Mouse (Mus musculus): ENCODE data around the gene Eef2k. TPM values are rescaled to one million over a fixed set of nuclear protein-coding genes. Genes with fewer than 3 reads are reported as not detected.
A peak's percentile ranks its signal among the peaks of the same experiment; 100 is the strongest.
"Not testable (repeated sequence)": the region's sequence is repeated elsewhere in the genome, so short reads cannot be mapped to it uniquely, and the experiment has no call there.

Gene Eef2k
- polyA plus RNA-seq, 1 experiment from 2014 or later = 9.1 TPM

- DNase-seq (ENCODE audit: low spot score) = no peak
- 60% methylated on average over 8 of the region's 8 CpGs for WGBS
- H3K27ac ChIP-seq (ENCODE audit: low read depth, low read length) = no peak overlapping the region
- H3K9me3 ChIP-seq (replicated peaks; ENCODE audit: control insufficient read depth, low read length) = no peaks in the 10 kb centered on the region
- no peak overlapping the region for H3K4me2 ChIP-seq (ENCODE audit: low read length)
- H3K4me1 ChIP-seq (ENCODE audit: control insufficient read depth, insufficient read depth, low read length) = no peaks in the 10 kb centered on the region
- H3K4me3 ChIP-seq (ENCODE audit: low read depth, low read length) = no peak overlapping the region
- H3K9ac ChIP-seq (ENCODE audit: low read length) = no peak overlapping the region
- ATAC-seq = no peak
- peaks cover 12% of the 10 kb centered on the region for H3K36me3 ChIP-seq (ENCODE audit: control insufficient read depth, insufficient read depth, low read length)
- no peaks in the 10 kb centered on the region for H3K27me3 ChIP-seq (replicated peaks; ENCODE audit: control insufficient read depth, insufficient read depth, low read length)
Measured at GRCm38 (mm10) chr7:120901701-120902100, 59.1 kb downstream of the Eef2k start.

- ATAC-seq = no peak
Measured at GRCm38 (mm10) chr7:120902931-120903330, 60.3 kb downstream of the Eef2k start.

GRCm38 (mm10) chr7:120910172-120910571 lies 67.5 kb downstream of the Eef2k start:
- not testable (repeated sequence) for H3K4me3 ChIP-seq (ENCODE audit: low read depth, low read length); H3K9me3 ChIP-seq (replicated peaks; ENCODE audit: control insufficient read depth, low read length); DNase-seq (ENCODE audit: low spot score); H3K27ac ChIP-seq (ENCODE audit: low read depth, low read length); ATAC-seq; H3K4me1 ChIP-seq (ENCODE audit: control insufficient read depth, insufficient read depth, low read length); H3K4me2 ChIP-seq (ENCODE audit: low read length); H3K27me3 ChIP-seq (replicated peaks; ENCODE audit: control insufficient read depth, insufficient read depth, low read length); H3K9ac ChIP-seq (ENCODE audit: low read length); H3K36me3 ChIP-seq (ENCODE audit: control insufficient read depth, insufficient read depth, low read length)
- 77% methylated on average over 3 of the region's 3 CpGs for WGBS

More at GRCm38 (mm10) chr7:120902931-120903330, 60.3 kb downstream of the Eef2k start:
- DNase-seq (ENCODE audit: low spot score) = peak; percentile 20
- peak overlapping the region; percentile 39; the same call in 1 of the 2 replicates for H3K27ac ChIP-seq (ENCODE audit: low read depth, low read length)
- H3K9me3 ChIP-seq (replicated peaks; ENCODE audit: control insufficient read depth, low read length) = no peaks in the 10 kb centered on the region
- H3K9ac ChIP-seq (ENCODE audit: low read length) = no peak overlapping the region
- H3K36me3 ChIP-seq (ENCODE audit: control insufficient read depth, insufficient read depth, low read length) = peaks cover 12% of the 10 kb centered on the region
- H3K4me3 ChIP-seq (ENCODE audit: low read depth, low read length) = no peak overlapping the region
- H3K27me3 ChIP-seq (replicated peaks; ENCODE audit: control insufficient read depth, insufficient read depth, low read length) = no peaks in the 10 kb centered on the region
- 49% methylated on average over 3 of the region's 3 CpGs for WGBS
- no peaks in the 10 kb centered on the region for H3K4me1 ChIP-seq (ENCODE audit: control insufficient read depth, insufficient read depth, low read length)
- H3K4me2 ChIP-seq (ENCODE audit: low read length) = no peak overlapping the region

- not testable (repeated sequence) for DNase-seq (ENCODE audit: low spot score); H3K4me2 ChIP-seq (ENCODE audit: low read length); H3K4me1 ChIP-seq (ENCODE audit: control insufficient read depth, insufficient read depth, low read length); H3K4me3 ChIP-seq (ENCODE audit: low read depth, low read length); H3K9me3 ChIP-seq (replicated peaks; ENCODE audit: control insufficient read depth, low read length); ATAC-seq; H3K9ac ChIP-seq (ENCODE audit: low read length); H3K27ac ChIP-seq (ENCODE audit: low read depth, low read length); H3K27me3 ChIP-seq (replicated peaks; ENCODE audit: control insufficient read depth, insufficient read depth, low read length); H3K36me3 ChIP-seq (ENCODE audit: control insufficient read depth, insufficient read depth, low read length)
- 93% methylated on average over 6 of the region's 6 CpGs for WGBS
Measured at GRCm38 (mm10) chr7:120911268-120911667, 68.6 kb downstream of the Eef2k start.

- no peak for ATAC-seq
- H3K4me3 ChIP-seq (ENCODE audit: low read depth, low read length) = no peak overlapping the region
- no peaks in the 10 kb centered on the region for H3K9me3 ChIP-seq (replicated peaks; ENCODE audit: control insufficient read depth, low read length)
- 35% methylated on average over 1 of the region's 1 CpGs for WGBS
- no peak overlapping the region for H3K9ac ChIP-seq (ENCODE audit: low read length)
- no peaks in the 10 kb centered on the region for H3K27me3 ChIP-seq (replicated peaks; ENCODE audit: control insufficient read depth, insufficient read depth, low read length)
- no peaks in the 10 kb centered on the region for H3K36me3 ChIP-seq (ENCODE audit: control insufficient read depth, insufficient read depth, low read length)
- H3K27ac ChIP-seq (ENCODE audit: low read depth, low read length) = no peak overlapping the region
- DNase-seq (ENCODE audit: low spot score) = peak; percentile 11
- no peak overlapping the region for H3K4me2 ChIP-seq (ENCODE audit: low read length)
- no peaks in the 10 kb centered on the region for H3K4me1 ChIP-seq (ENCODE audit: control insufficient read depth, insufficient read depth, low read length)
Measured at GRCm38 (mm10) chr7:120913332-120913731, 70.7 kb downstream of the Eef2k start.

- no peaks in the 10 kb centered on the region for H3K36me3 ChIP-seq (ENCODE audit: control insufficient read depth, insufficient read depth, low read length)
- no peak overlapping the region for H3K4me2 ChIP-seq (ENCODE audit: low read length)
- 25% methylated on average over 11 of the region's 11 CpGs for WGBS
- ATAC-seq = no peak
- DNase-seq (ENCODE audit: low spot score) = no peak
- no peak overlapping the region for H3K4me3 ChIP-seq (ENCODE audit: low read depth, low read length)
- no peak overlapping the region for H3K27ac ChIP-seq (ENCODE audit: low read depth, low read length)
- no peaks in the 10 kb centered on the region for H3K9me3 ChIP-seq (replicated peaks; ENCODE audit: control insufficient read depth, low read length)
- no peaks in the 10 kb centered on the region for H3K27me3 ChIP-seq (replicated peaks; ENCODE audit: control insufficient read depth, insufficient read depth, low read length)
- peaks cover 2% of the 10 kb centered on the region; the same call in 1 of the 2 replicates for H3K4me1 ChIP-seq (ENCODE audit: control insufficient read depth, insufficient read depth, low read length)
- no peak overlapping the region for H3K9ac ChIP-seq (ENCODE audit: low read length)
Measured at GRCm38 (mm10) chr7:120916262-120916875, 73.7 kb downstream of the Eef2k start.

- Histone ChIP-seq H3K4me3 (ENCODE audit: low read depth, low read length) (peak overlapping the region; percentile 93), H3K4me1 (ENCODE audit: control insufficient read depth, insufficient read depth, low read length) (peaks cover 2% of the 10 kb centered on the region; the same call in 1 of the 2 replicates), H3K4me2 (ENCODE audit: low read length) (peak overlapping the region; percentile 29; the same call in 1 of the 2 replicates), H3K36me3 (ENCODE audit: control insufficient read depth, insufficient read depth, low read length) (no peaks in the 10 kb centered on the region), H3K27ac (ENCODE audit: low read depth, low read length) (no peak overlapping the region), H3K27me3 (replicated peaks; ENCODE audit: control insufficient read depth, insufficient read depth, low read length) (no peaks in the 10 kb centered on the region), H3K9me3 (replicated peaks; ENCODE audit: control insufficient read depth, low read length) (no peaks in the 10 kb centered on the region), H3K9ac (ENCODE audit: low read length) (no peak overlapping the region)
- ATAC-seq (no peak), DNase-seq (ENCODE audit: low spot score) (no peak)
- 11% methylated on average over 12 of the region's 12 CpGs for WGBS
Measured at GRCm38 (mm10) chr7:120917279-120917591, 74.6 kb downstream of the Eef2k start.

- DNase-seq (ENCODE audit: low spot score) (peak; percentile 98), ATAC-seq (peak; percentile 96)
- Histone ChIP-seq H3K36me3 (ENCODE audit: control insufficient read depth, insufficient read depth, low read length) (no peaks in the 10 kb centered on the region), H3K27ac (ENCODE audit: low read depth, low read length) (peak within 1 kb of the TSS; percentile 64), H3K4me3 (ENCODE audit: low read depth, low read length) (peak within 1 kb of the TSS; percentile 93), H3K27me3 (replicated peaks; ENCODE audit: control insufficient read depth, insufficient read depth, low read length) (no peaks in the 10 kb centered on the region), H3K9ac (ENCODE audit: low read length) (peak within 1 kb of the TSS; percentile 89), H3K4me1 (ENCODE audit: control insufficient read depth, insufficient read depth, low read length) (peaks cover 2% of the 10 kb centered on the region; the same call in 1 of the 2 replicates), H3K4me2 (ENCODE audit: low read length) (peak within 1 kb of the TSS; percentile 70), H3K9me3 (replicated peaks; ENCODE audit: control insufficient read depth, low read length) (no peaks in the 10 kb centered on the region)
- under 1% methylated on average over 85 of the region's 102 CpGs for WGBS
Measured at GRCm38 (mm10) chr7:120917592-120918461, 75.2 kb downstream of the Eef2k start, which contains the start of gene Polr3e. Gene Polr3e, plus strand, starts transcription at chr7:120917744.

- no peaks in the 10 kb centered on the region for H3K36me3 ChIP-seq (ENCODE audit: control insufficient read depth, insufficient read depth, low read length)
- peaks cover 2% of the 10 kb centered on the region; the same call in 1 of the 2 replicates for H3K4me1 ChIP-seq (ENCODE audit: control insufficient read depth, insufficient read depth, low read length)
- WGBS = 7% methylated on average over 10 of the region's 10 CpGs
- no peaks in the 10 kb centered on the region for H3K9me3 ChIP-seq (replicated peaks; ENCODE audit: control insufficient read depth, low read length)
- H3K27ac ChIP-seq (ENCODE audit: low read depth, low read length) = no peak overlapping the region
- no peaks in the 10 kb centered on the region for H3K27me3 ChIP-seq (replicated peaks; ENCODE audit: control insufficient read depth, insufficient read depth, low read length)
- ATAC-seq (peak; percentile 60), DNase-seq (ENCODE audit: low spot score) (peak; percentile 87)
- H3K9ac ChIP-seq (ENCODE audit: low read length) = peak overlapping the region; percentile 89
- peak overlapping the region; percentile 70 for H3K4me2 ChIP-seq (ENCODE audit: low read length)
- peak overlapping the region; percentile 93 for H3K4me3 ChIP-seq (ENCODE audit: low read depth, low read length)
Measured at GRCm38 (mm10) chr7:120918526-120918962, 75.9 kb downstream of the Eef2k start.
